Mouse (Mus musculus): ENCODE data around the gene Serpinc1. TPM values are rescaled to one million over a fixed set of nuclear protein-coding genes. Genes with fewer than 3 reads are reported as not detected.
"Not testable (repeated sequence)": the region's sequence is repeated elsewhere in the genome, so short reads cannot be mapped to it uniquely, and the experiment has no call there.

Gene Serpinc1
- total RNA-seq (2021) = under 1 TPM; 0.44 to 0.49 TPM
- long read RNA-seq, experiment 1 = 0 reads
- long read RNA-seq, experiment 2 = 0 reads

GRCm38 (mm10) chr1:160978071-160978735, at the start of gene Serpinc1:
Serpinc1 (plus strand) TSS chr1:160978585.
- no peak for TF ChIP-seq CTCF (conservative IDR thresholded peaks at IDR 0.05)
- H3K27ac ChIP-seq = no peak within 1 kb of the TSS
- no peak for DNase-seq (ENCODE audit: low spot score in 2 of 2)
- H3K4me3 ChIP-seq = no peak within 1 kb of the TSS

DNA sequence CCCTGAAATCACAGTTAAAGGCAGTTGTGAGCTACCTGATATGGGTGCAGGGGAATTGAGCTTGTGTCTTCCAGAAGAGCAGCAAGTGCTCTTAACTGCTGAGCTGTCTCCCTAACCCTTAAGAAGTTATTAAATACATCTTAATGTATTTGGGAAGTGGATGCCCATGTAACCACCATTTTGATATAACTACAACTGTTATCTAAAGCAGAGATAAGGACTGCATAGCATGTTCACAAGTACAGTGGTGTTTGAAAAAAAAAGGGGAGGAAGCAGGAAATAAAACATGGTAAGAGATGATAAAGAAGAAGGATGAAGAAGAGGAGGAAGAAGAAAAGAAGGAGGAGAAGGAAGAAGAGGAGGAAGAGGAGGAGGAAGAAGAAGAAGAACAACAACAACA, 47.1 kb upstream of the Serpinc1 start:
- H3K27ac ChIP-seq = no peak overlapping the region
- H3K4me3 ChIP-seq = no peak overlapping the region
- TF ChIP-seq CTCF (conservative IDR thresholded peaks at IDR 0.05) = no peak
- no peak for DNase-seq (ENCODE audit: low spot score in 2 of 2)

DNA sequence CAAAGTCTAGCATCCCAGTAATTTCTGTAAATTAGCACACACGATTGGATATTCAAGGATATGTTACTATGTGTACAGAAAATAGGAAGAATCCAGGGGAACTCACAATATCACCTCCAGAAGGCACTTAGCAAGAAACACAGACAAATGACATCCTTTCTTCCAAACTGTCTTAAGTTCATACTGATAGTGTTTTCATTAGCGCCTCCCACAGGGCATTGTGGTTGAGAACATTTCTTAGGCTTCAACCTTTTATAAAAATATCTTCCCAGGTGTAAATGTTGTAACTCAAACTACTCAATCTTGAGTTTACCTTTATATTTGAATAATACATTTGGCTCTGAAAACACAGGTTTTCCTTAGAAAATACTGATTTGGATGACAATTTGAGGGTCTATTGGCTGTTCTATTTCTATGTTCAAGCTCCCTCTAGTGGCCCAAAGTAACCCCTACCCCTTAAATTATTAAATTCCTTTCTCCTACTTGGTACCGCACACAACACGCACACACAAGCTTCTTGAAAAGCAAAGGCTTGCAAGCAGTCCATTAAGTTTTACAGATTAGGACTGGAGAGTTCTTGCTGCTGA, 44.4 kb upstream of the Serpinc1 start:
- TF ChIP-seq CTCF (conservative IDR thresholded peaks at IDR 0.05) = peak; percentile 85
- H3K4me3 ChIP-seq = no peak overlapping the region
- DNase-seq (ENCODE audit: low spot score in 2 of 2) = peak in 1 of 2 experiments; percentile 25
- no peak overlapping the region for H3K27ac ChIP-seq

GRCm38 (mm10) chr1:160935551-160935950, 42.8 kb upstream of the Serpinc1 start:
- no peak for DNase-seq (ENCODE audit: low spot score in 2 of 2)
- peak; percentile 71 for TF ChIP-seq CTCF (conservative IDR thresholded peaks at IDR 0.05)
- no peak overlapping the region for H3K4me3 ChIP-seq
- no peak overlapping the region for H3K27ac ChIP-seq

- peak overlapping the region; percentile 37; the same call in 1 of the 2 replicates for H3K27ac ChIP-seq
- no peak overlapping the region for H3K4me3 ChIP-seq
- no peak for TF ChIP-seq CTCF (conservative IDR thresholded peaks at IDR 0.05)
- DNase-seq (ENCODE audit: low spot score in 2 of 2) = no peak
These were observed 15.2 kb upstream of the Serpinc1 start for GRCm38 (mm10) chr1:160963199-160963598.

DNA sequence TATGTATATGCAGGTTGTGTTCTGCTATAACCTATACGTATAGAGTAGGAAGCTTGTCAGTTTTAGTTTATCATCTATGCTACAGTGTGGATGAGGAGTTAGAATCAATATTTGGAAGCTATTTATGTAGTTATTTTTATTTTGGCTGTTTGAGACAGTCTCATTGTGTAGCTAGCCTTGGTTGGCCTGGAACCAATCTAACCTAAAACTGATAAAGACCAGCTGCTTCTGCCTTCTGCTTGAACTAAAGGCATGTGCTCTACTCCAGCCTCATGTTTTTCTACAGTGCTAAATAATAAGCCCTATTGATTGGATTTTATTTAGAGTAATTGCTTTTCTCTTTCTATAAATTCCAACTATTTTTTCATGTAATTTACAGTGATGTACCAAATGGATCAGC, 11.1 kb upstream of the Serpinc1 start:
- peak overlapping the region; percentile 68 for H3K27ac ChIP-seq
- DNase-seq (ENCODE audit: low spot score in 2 of 2) = peak; percentile 49
- H3K4me3 ChIP-seq = no peak overlapping the region
- TF ChIP-seq CTCF (conservative IDR thresholded peaks at IDR 0.05) = no peak

GRCm38 (mm10) chr1:160968643-160969042, 9.7 kb upstream of the Serpinc1 start:
- peak overlapping the region; percentile 68 for H3K27ac ChIP-seq
- no peak overlapping the region for H3K4me3 ChIP-seq
- DNase-seq (ENCODE audit: low spot score in 2 of 2) = no peak
- TF ChIP-seq CTCF (conservative IDR thresholded peaks at IDR 0.05) = no peak

- TF ChIP-seq CTCF (conservative IDR thresholded peaks at IDR 0.05) = no peak
- no peak overlapping the region for H3K4me3 ChIP-seq
- H3K27ac ChIP-seq = no peak overlapping the region
- no peak for DNase-seq (ENCODE audit: low spot score in 2 of 2)
These were observed 1.6 kb downstream of the Serpinc1 start for GRCm38 (mm10) chr1:160980021-160980420.

- DNase-seq (ENCODE audit: low spot score in 2 of 2) = no peak
- Histone ChIP-seq H3K4me3 (no peak overlapping the region), H3K27ac (no peak overlapping the region)
- no peak for TF ChIP-seq CTCF (conservative IDR thresholded peaks at IDR 0.05)
These were observed 2.3 kb downstream of the Serpinc1 start for GRCm38 (mm10) chr1:160980537-160981234.

- no peak for DNase-seq (ENCODE audit: low spot score in 2 of 2)
- Histone ChIP-seq H3K27ac (no peak overlapping the region), H3K4me3 (no peak overlapping the region)
- TF ChIP-seq CTCF (conservative IDR thresholded peaks at IDR 0.05) = no peak
These were observed 3.0 kb downstream of the Serpinc1 start for GRCm38 (mm10) chr1:160981337-160981736.

- no peak for TF ChIP-seq CTCF (conservative IDR thresholded peaks at IDR 0.05)
- Histone ChIP-seq H3K4me3 (no peak overlapping the region), H3K27ac (no peak overlapping the region)
- no peak for DNase-seq (ENCODE audit: low spot score in 2 of 2)
These were observed 4.5 kb downstream of the Serpinc1 start for GRCm38 (mm10) chr1:160982887-160983286.

- not testable (repeated sequence) for DNase-seq (ENCODE audit: low spot score in 2 of 2); H3K27ac ChIP-seq; H3K4me3 ChIP-seq
These were observed 6.3 kb downstream of the Serpinc1 start for GRCm38 (mm10) chr1:160984731-160985130.

- TF ChIP-seq CTCF (conservative IDR thresholded peaks at IDR 0.05) = no peak
- no peak overlapping the region for H3K27ac ChIP-seq
- no peak overlapping the region for H3K4me3 ChIP-seq
- DNase-seq (ENCODE audit: low spot score in 2 of 2) = no peak
These were observed 7.1 kb downstream of the Serpinc1 start for GRCm38 (mm10) chr1:160985477-160985876.
